Mouse (Mus musculus) midbrain, embryonic 11.5 days (tissue): ENCODE measurements around the gene Man1a. TPM values are rescaled to one million over a fixed set of nuclear protein-coding genes. Genes with fewer than 3 reads are reported as not detected.

ENCODE experiments used
- ATAC-seq: fragments of 200-750 bp; cut with Nextera tagmentation; 2 replicates; pipeline ENCODE4 v1.8.0; 2017; ENCODE audit warnings: moderate TSS enrichment, moderate library complexity; ENCODE audit not compliant: low FRiP score
- DNase-seq: peaks from one replicate; pipeline ENCODE4 v3.0.0; 2015; ENCODE audit warnings: low spot score; ENCODE audit errors: missing footprints
- H3K27ac ChIP-seq: fragments of 300-500 bp; sonication (generic); 2 replicates; pipeline ENCODE4 v1.5.1; 2014; ENCODE audit warnings: low read depth, low read length
- H3K27me3 ChIP-seq: fragments of 300-500 bp; sonication (generic); 2 replicates; pipeline ENCODE4 v1.6.1; 2014; ENCODE audit warnings: mild to moderate bottlenecking, low read length, moderate library complexity, mixed read lengths; ENCODE audit not compliant: control insufficient read depth, insufficient read depth
- H3K36me3 ChIP-seq: fragments of 300-500 bp; sonication (generic); 2 replicates; pipeline ENCODE4 v1.6.1; 2014; ENCODE audit warnings: mild to moderate bottlenecking, low read length, moderate library complexity, mixed read lengths; ENCODE audit not compliant: control insufficient read depth, insufficient read depth
- H3K4me1 ChIP-seq: fragments of 300-500 bp; sonication (generic); 2 replicates; pipeline ENCODE4 v1.6.1; 2014; ENCODE audit warnings: low read length; ENCODE audit not compliant: control insufficient read depth, insufficient read depth
- H3K4me2 ChIP-seq: fragments of 300-500 bp; sonication (generic); 2 replicates; pipeline ENCODE4 v1.6.1; 2014; ENCODE audit warnings: mild to moderate bottlenecking, moderate library complexity
- H3K4me3 ChIP-seq: fragments of 300-500 bp; sonication (generic); 2 replicates; pipeline ENCODE4 v1.5.1; 2014; ENCODE audit warnings: low read depth, low read length
- H3K9ac ChIP-seq: fragments of 300-500 bp; sonication (generic); 2 replicates; pipeline ENCODE4 v1.6.1; 2014; ENCODE audit warnings: low read length
- H3K9me3 ChIP-seq: fragments of 300-500 bp; sonication (generic); 2 replicates; pipeline ENCODE4 v1.6.1; 2016; ENCODE audit warnings: low read length; ENCODE audit not compliant: control insufficient read depth
- WGBS: fragments of 180-500 bp; shearing (Covaris S2); extraction: QIAGEN DNeasy Blood & Tissue Kit; methylation state at CpG from one replicate; pipeline ENCODE4 v1.1.7; 2014; 5-methylcytosine and 5-hydroxymethylcytosine counted together
- polyA plus RNA-seq: library from polyadenylated mRNA; unstranded; fragments of >200 nt; fragmentation: Nextera tagmentation; extraction: Ambion mirVana; gene quantifications from 2 replicates; pipeline ENCODE4 v1.2.1, GENCODE M21; 2014

The Man1a gene
- polyA plus RNA-seq, 1 experiment from 2014 or later: 1.7 TPM

GRCm38 (mm10) chr10:54035586-54035985 is 40.8 kb downstream of the Man1a start:
- DNase-seq (no peak), ATAC-seq (no peak)
- no peak overlapping the region for H3K4me2 ChIP-seq
- no peak overlapping the region for H3K4me3 ChIP-seq
- no peaks in the 10 kb centered on the region for H3K9me3 ChIP-seq
- no peak overlapping the region for H3K9ac ChIP-seq
- H3K4me1 ChIP-seq: no peaks in the 10 kb centered on the region
- 93% methylated on average over 1 of the region's 1 CpGs for WGBS
- no peaks in the 10 kb centered on the region for H3K36me3 ChIP-seq
- no peak overlapping the region for H3K27ac ChIP-seq
- H3K27me3 ChIP-seq: no peaks in the 10 kb centered on the region

DNA sequence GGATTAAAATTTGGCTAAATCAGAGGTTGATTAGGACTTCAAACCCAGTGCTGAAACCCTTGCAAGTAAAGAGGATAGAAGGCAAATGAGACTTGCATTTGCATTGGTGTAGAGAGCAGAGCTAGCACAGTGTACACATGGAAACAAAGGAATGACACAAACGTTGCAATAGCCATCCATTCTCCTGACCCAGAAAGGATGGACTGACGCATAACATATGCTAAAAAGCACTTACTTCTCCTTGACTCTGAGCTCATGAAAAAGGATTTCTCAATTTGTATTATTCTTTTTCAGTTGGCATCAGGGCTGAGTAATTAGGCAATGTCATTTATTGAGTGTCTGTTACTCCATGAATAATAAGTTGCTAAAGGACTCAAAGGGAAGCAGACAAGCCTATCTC is 41.6 kb downstream of the Man1a start:
- Histone ChIP-seq H3K4me1 (no peaks in the 10 kb centered on the region), H3K36me3 (no peaks in the 10 kb centered on the region), H3K27ac (no peak overlapping the region), H3K27me3 (no peaks in the 10 kb centered on the region), H3K4me3 (no peak overlapping the region), H3K9ac (no peak overlapping the region), H3K4me2 (no peak overlapping the region), H3K9me3 (no peaks in the 10 kb centered on the region)
- DNase-seq (no peak), ATAC-seq (no peak)
- WGBS: 78% methylated on average over 2 of the region's 2 CpGs

- Histone ChIP-seq H3K36me3 (no peaks in the 10 kb centered on the region), H3K27ac (no peak overlapping the region), H3K4me2 (no peak overlapping the region), H3K9me3 (no peaks in the 10 kb centered on the region), H3K27me3 (no peaks in the 10 kb centered on the region), H3K4me3 (no peak overlapping the region), H3K9ac (no peak overlapping the region), H3K4me1 (no peaks in the 10 kb centered on the region)
- no peak for DNase-seq
- ATAC-seq: no peak
- 88% methylated on average over 9 of the region's 9 CpGs for WGBS
Measured at GRCm38 (mm10) chr10:54032316-54033092, 43.9 kb downstream of the Man1a start.

- Histone ChIP-seq H3K9ac (no peak overlapping the region), H3K4me2 (no peak overlapping the region), H3K9me3 (no peaks in the 10 kb centered on the region), H3K36me3 (no peaks in the 10 kb centered on the region), H3K27me3 (no peaks in the 10 kb centered on the region), H3K4me3 (no peak overlapping the region), H3K27ac (no peak overlapping the region), H3K4me1 (no peaks in the 10 kb centered on the region)
- WGBS: 95% methylated on average over 4 of the region's 4 CpGs
- ATAC-seq (no peak), DNase-seq (no peak)
Measured at GRCm38 (mm10) chr10:54028866-54029265, 47.5 kb downstream of the Man1a start.

DNA sequence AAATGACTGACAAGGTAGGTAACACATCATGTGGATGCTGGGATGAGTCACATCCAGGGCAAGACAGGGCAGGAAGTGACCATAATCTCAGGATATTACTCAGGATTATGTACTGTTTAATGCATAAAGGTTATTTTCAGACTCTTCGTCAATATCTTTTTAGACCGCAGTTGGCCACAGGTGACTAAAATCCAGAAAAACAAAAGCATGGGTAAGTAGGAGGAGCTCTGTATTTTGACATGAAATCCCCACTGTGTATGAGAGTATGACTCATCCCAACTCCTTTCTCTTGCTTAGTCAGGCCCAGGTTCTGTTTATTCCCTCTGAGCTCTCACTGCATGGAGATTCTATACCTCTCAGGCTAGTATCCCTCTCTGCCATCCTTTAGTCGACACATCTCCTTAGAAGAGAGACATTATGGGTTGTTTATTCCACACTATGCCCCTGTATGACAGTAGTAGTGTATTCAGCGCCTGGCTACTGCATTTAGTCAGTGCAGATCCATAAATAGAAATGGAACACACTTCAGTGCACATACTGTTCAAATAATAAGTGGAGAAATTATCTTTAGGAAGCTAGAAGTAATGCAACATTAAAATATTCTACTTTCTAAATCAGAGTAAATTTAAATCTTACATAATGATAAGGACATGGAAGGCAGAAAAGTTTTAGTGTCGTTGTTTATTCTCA is 49.5 kb downstream of the Man1a start:
- Histone ChIP-seq H3K9me3 (no peaks in the 10 kb centered on the region), H3K4me1 (no peaks in the 10 kb centered on the region), H3K4me3 (no peak overlapping the region), H3K9ac (no peak overlapping the region), H3K27ac (no peak overlapping the region), H3K4me2 (no peak overlapping the region), H3K27me3 (no peaks in the 10 kb centered on the region), H3K36me3 (no peaks in the 10 kb centered on the region)
- WGBS: 91% methylated on average over 5 of the region's 5 CpGs
- ATAC-seq (no peak), DNase-seq (no peak)

DNA sequence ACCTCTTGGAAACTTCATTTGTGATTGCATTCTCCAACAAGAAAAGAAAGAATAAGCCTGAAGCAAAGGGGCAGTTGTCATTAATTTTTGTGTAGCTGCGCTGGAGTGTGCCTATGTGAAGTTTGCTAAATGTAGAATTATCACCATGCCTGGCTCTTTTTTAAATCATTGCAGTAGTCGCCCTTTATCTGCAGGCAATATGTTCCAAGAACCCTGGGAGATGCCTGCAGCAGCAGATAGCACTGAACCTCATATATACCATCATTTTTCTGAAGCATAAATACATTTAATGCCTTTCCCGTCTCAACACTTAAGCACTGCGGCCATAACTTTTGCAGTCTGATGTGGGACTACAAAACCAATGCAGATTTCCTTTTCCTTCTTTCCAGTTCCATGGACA is 50.3 kb downstream of the Man1a start:
- no peak for ATAC-seq
- Histone ChIP-seq H3K4me1 (no peaks in the 10 kb centered on the region), H3K4me2 (no peak overlapping the region)

GRCm38 (mm10) chr10:54017904-54018454 is 58.4 kb downstream of the Man1a start:
- Histone ChIP-seq H3K4me3 (no peak overlapping the region), H3K9ac (no peak overlapping the region), H3K4me1 (no peaks in the 10 kb centered on the region), H3K9me3 (no peaks in the 10 kb centered on the region), H3K27me3 (no peaks in the 10 kb centered on the region), H3K27ac (no peak overlapping the region), H3K36me3 (no peaks in the 10 kb centered on the region), H3K4me2 (no peak overlapping the region)
- WGBS: 87% methylated on average over 5 of the region's 5 CpGs
- DNase-seq: no peak
- ATAC-seq: no peak

More for the DNA sequence above, 50.3 kb downstream of the Man1a start:
- Histone ChIP-seq H3K27ac (no peak overlapping the region), H3K4me3 (no peak overlapping the region), H3K9me3 (no peaks in the 10 kb centered on the region), H3K36me3 (no peaks in the 10 kb centered on the region), H3K9ac (no peak overlapping the region), H3K27me3 (no peaks in the 10 kb centered on the region)
- WGBS: 93% methylated on average over 4 of the region's 4 CpGs
- DNase-seq: no peak

DNA sequence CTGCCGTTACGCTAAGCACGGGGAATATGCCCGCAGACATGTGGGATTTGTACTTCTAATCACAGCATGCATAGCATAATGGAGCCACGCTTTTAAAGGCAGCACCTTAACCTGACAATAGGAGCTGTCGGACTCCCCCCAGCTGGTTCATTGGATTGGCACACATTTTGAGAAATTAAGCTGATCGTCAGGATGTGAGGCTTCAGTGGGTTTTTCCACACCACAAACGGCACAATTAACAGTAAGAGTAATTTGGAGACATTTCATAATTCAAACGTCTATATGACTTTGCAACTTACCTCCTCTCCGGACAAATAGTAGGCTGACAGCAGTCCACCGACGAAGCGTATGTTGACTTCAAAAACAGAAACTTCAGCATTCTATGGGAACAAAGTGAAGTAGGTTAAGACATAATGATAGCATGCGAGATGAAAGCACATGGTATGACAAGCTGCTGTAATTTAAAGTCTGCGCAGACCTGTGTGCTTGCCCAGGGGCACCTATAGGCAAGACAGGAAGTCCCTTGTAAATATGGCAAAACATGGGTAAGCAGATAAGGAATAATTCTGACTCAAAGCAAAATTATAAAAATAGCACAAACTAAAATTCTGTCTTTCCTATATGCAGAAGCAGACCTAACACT is 62.2 kb downstream of the Man1a start:
- no peaks in the 10 kb centered on the region for H3K4me1 ChIP-seq
- H3K4me3 ChIP-seq: no peak overlapping the region
- 87% methylated on average over 15 of the region's 15 CpGs for WGBS
- no peak for DNase-seq
- H3K36me3 ChIP-seq: no peaks in the 10 kb centered on the region
- no peak for ATAC-seq
- no peaks in the 10 kb centered on the region for H3K27me3 ChIP-seq
- H3K4me2 ChIP-seq: no peak overlapping the region
- H3K27ac ChIP-seq: no peak overlapping the region
- H3K9me3 ChIP-seq: no peaks in the 10 kb centered on the region
- no peak overlapping the region for H3K9ac ChIP-seq
